ENCODE assay signal across 30 mouse cellular contexts in the genomic region with DNA sequence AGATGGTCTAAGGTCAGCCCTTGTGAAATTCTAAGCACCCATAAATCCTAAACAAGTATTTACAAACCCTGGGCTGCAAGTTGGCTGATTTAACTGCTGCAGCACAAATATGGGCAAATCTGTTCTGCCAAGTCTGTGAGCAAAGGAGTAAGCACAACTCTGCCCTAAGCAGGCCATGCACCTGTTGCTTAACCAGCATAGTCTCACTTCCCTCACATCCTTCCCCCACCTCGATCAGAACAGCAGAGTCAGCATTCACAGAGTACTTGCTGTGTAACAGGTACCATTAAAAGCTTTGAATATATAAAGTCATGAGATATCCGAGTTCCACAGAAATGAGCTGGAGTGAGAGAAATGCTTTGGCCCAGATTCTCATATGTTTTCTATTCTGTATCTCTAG.
DNase-seq lines count a peak whose midpoint lies in the region; ATAC-seq and TF ChIP-seq lines count a peak whose summit lies in the region.
"Had no signal": no experiment of that assay in that cellular context is flagged by ENCODE, and none has a peak within 500 bp of the region (broad histone marks: within the 10 kb centered on the region; RNA-seq: fewer than 3 reads in every experiment).

No protein-coding gene starts in this region.

- TF ChIP-seq EP300 in CH12.LX (IDR thresholded peaks at IDR 0.05; ENCODE audit: low read length): no peak

- DNase-seq in liver, adult 2 months (ENCODE audit: extremely low read depth, low read depth, low spot score): peak; percentile 62
- DNase-seq in liver, embryonic 11.5 days (ENCODE audit: low spot score): no peak
- DNase-seq in A20 (ENCODE audit: low read depth, low spot score): peak; percentile 80
- no peak for DNase-seq in CH12.LX (ENCODE audit: extremely low read depth)
- DNase-seq in adipocyte (ENCODE audit: low spot score): peak; percentile 14
- no peak for DNase-seq in neural tube, embryonic 10.5 days (ENCODE audit: extremely low spot score, low spot score)
- DNase-seq in forebrain, embryonic 11.5 days (ENCODE audit: low spot score): no peak
- DNase-seq: adrenal gland, adult 2 months; adrenal gland, postnatal 10 days; adrenal gland, postnatal 25 days; B cell, adult 2 months; cerebellum, adult 11 months; cerebellum, adult 18-20 months; cerebellum, adult 8-10 months; cerebellum, adult 9-11 months; cerebellum, postnatal 14 days; cerebellum, postnatal 36 days; embryo, embryonic 11 days; forebrain, postnatal 0 days had no signal

- no peaks in the 10 kb centered on the region for H3K9me3 ChIP-seq in liver, embryonic 11.5 days (ENCODE audit: control insufficient read depth, low read length)
- no peaks in the 10 kb centered on the region for H3K9me3 ChIP-seq in CH12.LX (replicated peaks; ENCODE audit: low read length)
- no peaks in the 10 kb centered on the region for H3K9me3 ChIP-seq in kidney, embryonic 15.5 days (replicated peaks)
- H3K9me3 ChIP-seq in forebrain, embryonic 11.5 days (ENCODE audit: control insufficient read depth, low read length): no peaks in the 10 kb centered on the region
- H3K9me3 ChIP-seq: embryonic facial prominence, embryonic 13.5 days; embryonic facial prominence, embryonic 15.5 days; forebrain, embryonic 10.5 days; forebrain, embryonic 13.5 days; forebrain, embryonic 15.5 days; G1E had no signal

- H3K4me3 ChIP-seq in liver, adult 2 months (ENCODE audit: insufficient read depth, low read depth, low read length): no peak overlapping the region
- no peak overlapping the region for H3K4me3 ChIP-seq in liver, embryonic 11.5 days (ENCODE audit: low read depth, low read length)
- H3K4me3 ChIP-seq in CH12.LX (replicated peaks in 1 of 3; ENCODE audit: low read depth in 2 of 3, low read length in 2 of 3, poor library complexity in 1 of 3): no peak overlapping the region
- no peak overlapping the region for H3K4me3 ChIP-seq in kidney, embryonic 15.5 days (replicated peaks)
- H3K4me3 ChIP-seq in forebrain, embryonic 11.5 days (ENCODE audit: low read depth, low read length): no peak overlapping the region
- H3K4me3 ChIP-seq: embryonic facial prominence, embryonic 13.5 days; embryonic facial prominence, embryonic 15.5 days; erythroblast, embryonic 14.5 days; forebrain, embryonic 10.5 days; forebrain, embryonic 13.5 days; forebrain, embryonic 15.5 days had no signal

- H3K9ac ChIP-seq in liver, adult 2 months (ENCODE audit: low read depth, low read length): no peak overlapping the region
- H3K9ac ChIP-seq in liver, embryonic 11.5 days (ENCODE audit: low read depth, low read length): no peak overlapping the region
- H3K9ac ChIP-seq in CH12.LX (ENCODE audit: insufficient read depth, low read depth): no peak overlapping the region
- H3K9ac ChIP-seq in kidney, embryonic 15.5 days: no peak overlapping the region
- H3K9ac ChIP-seq in forebrain, embryonic 11.5 days (ENCODE audit: low read length): no peak overlapping the region
- H3K9ac ChIP-seq: embryonic facial prominence, embryonic 13.5 days; embryonic facial prominence, embryonic 15.5 days; forebrain, embryonic 13.5 days; forebrain, embryonic 15.5 days; forebrain, postnatal 0 days had no signal

- H3K4me1 ChIP-seq in liver, adult 2 months (ENCODE audit: control insufficient read depth, insufficient read depth, low read length): no peaks in the 10 kb centered on the region
- H3K4me1 ChIP-seq in liver, embryonic 11.5 days (replicated peaks; ENCODE audit: control insufficient read depth, insufficient read depth, low read length): no peaks in the 10 kb centered on the region
- H3K4me1 ChIP-seq in CH12.LX (ENCODE audit: control insufficient read depth in 1 of 2, insufficient read depth in 2 of 2): no peaks in the 10 kb centered on the region; a peak in 1 of 4 replicates
- H3K4me1 ChIP-seq in kidney, embryonic 15.5 days: no peaks in the 10 kb centered on the region
- H3K4me1 ChIP-seq in forebrain, embryonic 11.5 days (replicated peaks; ENCODE audit: control insufficient read depth, insufficient read depth, low read length): no peaks in the 10 kb centered on the region
- H3K4me1 ChIP-seq: embryonic facial prominence, embryonic 15.5 days; forebrain, embryonic 10.5 days; forebrain, embryonic 13.5 days; forebrain, embryonic 15.5 days had no signal

- WGBS in liver, adult 2 months: 50% methylated on average over 2 of the region's 2 CpGs
- WGBS in liver, embryonic 11.5 days: 69% methylated on average over 2 of the region's 2 CpGs
- WGBS in kidney, embryonic 15.5 days: 80% methylated on average over 2 of the region's 2 CpGs
- 93% methylated on average over 2 of the region's 2 CpGs for WGBS in forebrain, embryonic 11.5 days

- ATAC-seq in liver, embryonic 11.5 days (replicated peaks; ENCODE audit: low FRiP score): no peak
- ATAC-seq in kidney, embryonic 15.5 days (replicated peaks; ENCODE audit: low FRiP score): no peak
- no peak for ATAC-seq in forebrain, embryonic 11.5 days (replicated peaks; ENCODE audit: low FRiP score)
- ATAC-seq: activated CD4-positive, CD25-positive, alpha-beta regulatory T cell, adult 4 months; CD4-positive, CD25-positive, alpha-beta regulatory T cell, adult 4 months; forebrain, embryonic 13.5 days; forebrain, embryonic 15.5 days; forebrain, postnatal 0 days; Patski had no signal

- dilution Hi-C loops in CH12.LX (cut with MboI; ENCODE audit: extremely low pct_ligation_motif_present, extremely low pct_unique_long_range_greater_than_20kb, low sequenced_read_pairs): no loop called here

- in situ Hi-C loops in CH12.LX (cut with MboI; ENCODE audit: low pct_ligation_motif_present, low pct_unique_long_range_greater_than_20kb, low sequenced_read_pairs): no loop called here

- H3K79me2 ChIP-seq in liver, adult 2 months (ENCODE audit: control insufficient read depth, insufficient read depth, low read length): no peaks in the 10 kb centered on the region
- H3K79me2 ChIP-seq in CH12.LX (replicated peaks; ENCODE audit: control insufficient read depth, extremely low read depth, insufficient read depth, poor library complexity, severe bottlenecking): no peaks in the 10 kb centered on the region

- no peaks in the 10 kb centered on the region for H3K27me3 ChIP-seq in liver, adult 2 months (ENCODE audit: control insufficient read depth, insufficient read depth, low read length)
- no peaks in the 10 kb centered on the region for H3K27me3 ChIP-seq in liver, embryonic 11.5 days (replicated peaks; ENCODE audit: control insufficient read depth, insufficient read depth, low read length)
- H3K27me3 ChIP-seq in CH12.LX (replicated peaks): no peaks in the 10 kb centered on the region
- no peaks in the 10 kb centered on the region for H3K27me3 ChIP-seq in kidney, embryonic 15.5 days
- no peaks in the 10 kb centered on the region for H3K27me3 ChIP-seq in forebrain, embryonic 11.5 days (ENCODE audit: control insufficient read depth, insufficient read depth, low read length)
- H3K27me3 ChIP-seq: embryonic facial prominence, embryonic 13.5 days; embryonic facial prominence, embryonic 15.5 days; forebrain, embryonic 13.5 days; forebrain, embryonic 15.5 days; Patski had no signal

- no peak overlapping the region for H3K4me2 ChIP-seq in liver, embryonic 11.5 days
- no peak overlapping the region for H3K4me2 ChIP-seq in CH12.LX (ENCODE audit: insufficient read depth, low read depth, poor library complexity, severe bottlenecking)
- H3K4me2 ChIP-seq in kidney, embryonic 15.5 days: no peak overlapping the region
- no peak overlapping the region for H3K4me2 ChIP-seq in forebrain, embryonic 11.5 days (ENCODE audit: low read depth, low read length, severe bottlenecking)
- H3K4me2 ChIP-seq: embryonic facial prominence, embryonic 13.5 days; embryonic facial prominence, embryonic 15.5 days; forebrain, embryonic 13.5 days; forebrain, embryonic 15.5 days had no signal

- TF ChIP-seq RAD21 in CH12.LX (IDR thresholded peaks at IDR 0.05; ENCODE audit: low read depth, low read length): no peak

- no peak for TF ChIP-seq CTCF in liver, adult 2 months (IDR thresholded peaks at IDR 0.05; ENCODE audit: low read depth, low read length)
- TF ChIP-seq CTCF in CH12.LX (conservative IDR thresholded peaks at IDR 0.05 in 1 of 2, IDR thresholded peaks at IDR 0.05 in 1 of 2; ENCODE audit: low read depth in 2 of 2, low read length in 2 of 2): no peak

- H3K27ac ChIP-seq in liver, adult 2 months (replicated peaks; ENCODE audit: insufficient read depth, low read depth, low read length): no peak overlapping the region
- no peak overlapping the region for H3K27ac ChIP-seq in liver, embryonic 11.5 days (ENCODE audit: low read depth, low read length)
- H3K27ac ChIP-seq in CH12.LX (ENCODE audit: insufficient read depth, low read depth): no peak overlapping the region
- H3K27ac ChIP-seq in kidney, embryonic 15.5 days: no peak overlapping the region
- no peak overlapping the region for H3K27ac ChIP-seq in forebrain, embryonic 11.5 days (ENCODE audit: low read depth, low read length)
- H3K27ac ChIP-seq: embryonic facial prominence, embryonic 13.5 days; embryonic facial prominence, embryonic 15.5 days; forebrain, embryonic 10.5 days; forebrain, embryonic 13.5 days; forebrain, embryonic 15.5 days had no signal

- no peak for TF ChIP-seq POLR2A in liver, adult 2 months (IDR thresholded peaks at IDR 0.05; ENCODE audit: extremely low read depth, insufficient read depth, low read length)
- no peak for TF ChIP-seq POLR2A in CH12.LX (IDR thresholded peaks at IDR 0.05; ENCODE audit: low read depth, low read length)

- H3K36me3 ChIP-seq in liver, adult 2 months (ENCODE audit: control insufficient read depth, insufficient read depth, low read length): peaks cover 4% of the 10 kb centered on the region
- no peaks in the 10 kb centered on the region; the same call in 1 of the 2 replicates for H3K36me3 ChIP-seq in liver, embryonic 11.5 days (ENCODE audit: control insufficient read depth, insufficient read depth, low read length)
- peaks cover 5 to 59% of the 10 kb centered on the region in 2 experiments for H3K36me3 ChIP-seq in CH12.LX (replicated peaks in 1 of 2; ENCODE audit: control insufficient read depth in 1 of 2, insufficient read depth in 1 of 2, low read length in 1 of 2)
- H3K36me3 ChIP-seq in kidney, embryonic 15.5 days: peaks cover 6% of the 10 kb centered on the region
- no peaks in the 10 kb centered on the region for H3K36me3 ChIP-seq in forebrain, embryonic 11.5 days (ENCODE audit: control insufficient read depth, insufficient read depth, low read length)

TF ChIP-seq in CH12.LX, 34 proteins besides CTCF, POLR2A, EP300 and RAD21:
- TF ChIP-seq BHLHE40 (IDR thresholded peaks at IDR 0.05; ENCODE audit: low read depth, low read length) (no peak), MAFK (IDR thresholded peaks at IDR 0.05; ENCODE audit: insufficient replicate concordance, low read length) (peak; percentile 75), PAX5 (IDR thresholded peaks at IDR 0.05; ENCODE audit: low read length) (no peak)

Comparison
In these comparisons a context has a peak if more than half of its experiments do, and no peak if none do; other contexts are left out.
1. DNase-seq: peak in liver, adult 2 months (single experiment), A20 (single experiment) and adipocyte (single experiment); none in liver, embryonic 11.5 days (single experiment), CH12.LX (single experiment), neural tube, embryonic 10.5 days (single experiment) and forebrain, embryonic 11.5 days (single experiment).